Mouse (Mus musculus) kidney, adult 2 months (tissue): ENCODE data around the gene Map3k12.

Experiments used
- CTCF ChIP-seq: fragments of 200-500 bp; conservative IDR thresholded peaks from 2 replicates; pipeline ENCODE4 v1.5.1; 2011; ENCODE audit warnings: low read depth, mild to moderate bottlenecking, control low read depth, low read length, moderate library complexity, mixed read lengths; ENCODE audit not compliant: insufficient read depth, insufficient read length
- POLR2A ChIP-seq: fragments of 200-500 bp; IDR thresholded peaks from one replicate; pipeline ENCODE4 v1.6.1; 2011; ENCODE audit warnings: low read depth, low read length, control low read depth

- no peak for TF ChIP-seq CTCF
- TF ChIP-seq POLR2A = no peak
Measured at GRCm38 (mm10) chr15:102533926-102534325, 17.1 kb upstream of the Map3k12 start.
